Mouse (Mus musculus): ENCODE measurements at regions not wholly inside any gene's neighbourhood (a gene's known extent, or its start where the extent isn't known, plus 50 kb on each side); places are given as distances from the start of the nearest gene placed in this dataset.

DNA sequence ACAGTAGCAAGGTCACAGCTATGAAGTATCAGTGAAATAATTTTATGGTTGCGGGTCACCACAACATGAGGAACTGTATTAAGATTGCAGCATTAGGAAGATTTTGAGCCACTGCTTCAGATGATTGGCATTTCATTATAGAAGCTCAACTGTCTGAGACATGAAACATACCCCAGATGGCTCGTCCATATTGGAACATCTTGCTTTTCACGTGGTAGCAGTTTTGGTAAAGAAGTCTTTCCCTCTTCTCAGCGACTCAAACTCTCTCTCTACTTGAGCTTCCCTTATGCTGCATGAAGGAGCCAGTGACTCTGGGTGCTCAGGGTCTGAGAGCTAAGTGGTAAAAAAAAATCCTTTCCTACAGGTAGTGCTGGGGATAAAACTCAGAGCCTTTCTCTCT, 99.7 kb upstream of the Shisa6 start:
- TF ChIP-seq CTCF (IDR thresholded peaks at IDR 0.05; ENCODE audit: borderline replicate concordance, insufficient read depth, low read depth, low read length) (no peak), POLR2A (IDR thresholded peaks at IDR 0.05; ENCODE audit: borderline replicate concordance, insufficient read depth, low read length) (no peak)

Data from cerebellum, adult 2 months (tissue).